Mouse (Mus musculus) kidney, postnatal 0 days (tissue): Measurements from ENCODE around the gene Umad1. TPM values are rescaled to one million over a fixed set of nuclear protein-coding genes. Genes with fewer than 3 reads are reported as not detected.

Experiments
- ATAC-seq: fragments of 200-750 bp; cut with Nextera tagmentation; replicated peaks from 2 replicates; pipeline ENCODE4 v1.8.0; 2017; ENCODE audit warnings: low read depth, moderate number of reproducible peaks, moderate TSS enrichment, moderate library complexity; ENCODE audit not compliant: low FRiP score
- DNase-seq: peaks from one replicate; pipeline ENCODE4 v3.0.0-alpha.2; 2016; ENCODE audit warnings: low spot score
- H3K27ac ChIP-seq: fragments of 300-500 bp; sonication (generic); 2 replicates; pipeline ENCODE4 v1.5.1; 2014; ENCODE audit warnings: mild to moderate bottlenecking
- H3K27me3 ChIP-seq: fragments of 300-500 bp; sonication (generic); 2 replicates; pipeline ENCODE4 v1.6.1; 2014; ENCODE audit warnings: low read length, mixed read lengths; ENCODE audit not compliant: insufficient read depth
- H3K36me3 ChIP-seq: fragments of 300-500 bp; sonication (generic); 2 replicates; pipeline ENCODE4 v1.6.1; 2014; ENCODE audit warnings: low read length, mixed read lengths; ENCODE audit not compliant: insufficient read depth
- H3K4me1 ChIP-seq: fragments of 300-500 bp; sonication (generic); replicated peaks from 2 replicates; pipeline ENCODE4 v1.6.1; 2014; ENCODE audit warnings: antibody characterized with exemption, low read length, mixed read lengths; ENCODE audit not compliant: insufficient read depth
- H3K4me2 ChIP-seq: fragments of 300-500 bp; sonication (generic); 2 replicates; pipeline ENCODE4 v1.6.1; 2014; ENCODE audit warnings: mild to moderate bottlenecking, low read length, moderate library complexity, mixed read lengths
- H3K4me3 ChIP-seq: fragments of 300-500 bp; sonication (generic); replicated peaks from 2 replicates; pipeline ENCODE4 v1.5.1; 2014; ENCODE audit warnings: low read depth, low read length
- H3K9ac ChIP-seq: fragments of 300-500 bp; sonication (generic); 2 replicates; pipeline ENCODE4 v1.6.1; 2014; ENCODE audit warnings: low read depth, low read length
- H3K9me3 ChIP-seq: fragments of 300-500 bp; sonication (generic); replicated peaks from 2 replicates; pipeline ENCODE4 v1.6.1; 2016; ENCODE audit warnings: low read length, inconsistent platforms, mixed read lengths
- CTCF ChIP-seq: IDR thresholded peaks from 2 replicates; pipeline ENCODE4 v1.5.1; 2016; ENCODE audit warnings: antibody characterized with exemption, low read depth, mild to moderate bottlenecking, moderate library complexity
- WGBS: fragments of 180-500 bp; shearing (Covaris S2); extraction: QIAGEN DNeasy Blood & Tissue Kit; methylation state at CpG from one replicate; pipeline ENCODE4 v1.1.7; 2014; 5-methylcytosine and 5-hydroxymethylcytosine counted together
- polyA plus RNA-seq: library from polyadenylated mRNA; unstranded; fragments of >200 nt; fragmentation: Nextera tagmentation; extraction: Ambion mirVana; gene quantifications from 2 replicates; pipeline ENCODE4 v1.2.1, GENCODE M21; 2015

The Umad1 gene
- polyA plus RNA-seq, 1 experiment from 2014 or later: 28.4 TPM

GRCm38 (mm10) chr6:8484437-8485275 lies 225.6 kb downstream of the Umad1 start:
- Histone ChIP-seq H3K36me3 (no peaks in the 10 kb centered on the region), H3K4me1 (no peaks in the 10 kb centered on the region), H3K4me3 (no peak overlapping the region), H3K27ac (no peak overlapping the region), H3K9ac (no peak overlapping the region), H3K9me3 (no peaks in the 10 kb centered on the region), H3K4me2 (no peak overlapping the region), H3K27me3 (no peaks in the 10 kb centered on the region)
- DNase-seq: no peak
- TF ChIP-seq CTCF: no peak
- no peak for ATAC-seq
- WGBS: 82% methylated on average over 17 of the region's 17 CpGs

DNA sequence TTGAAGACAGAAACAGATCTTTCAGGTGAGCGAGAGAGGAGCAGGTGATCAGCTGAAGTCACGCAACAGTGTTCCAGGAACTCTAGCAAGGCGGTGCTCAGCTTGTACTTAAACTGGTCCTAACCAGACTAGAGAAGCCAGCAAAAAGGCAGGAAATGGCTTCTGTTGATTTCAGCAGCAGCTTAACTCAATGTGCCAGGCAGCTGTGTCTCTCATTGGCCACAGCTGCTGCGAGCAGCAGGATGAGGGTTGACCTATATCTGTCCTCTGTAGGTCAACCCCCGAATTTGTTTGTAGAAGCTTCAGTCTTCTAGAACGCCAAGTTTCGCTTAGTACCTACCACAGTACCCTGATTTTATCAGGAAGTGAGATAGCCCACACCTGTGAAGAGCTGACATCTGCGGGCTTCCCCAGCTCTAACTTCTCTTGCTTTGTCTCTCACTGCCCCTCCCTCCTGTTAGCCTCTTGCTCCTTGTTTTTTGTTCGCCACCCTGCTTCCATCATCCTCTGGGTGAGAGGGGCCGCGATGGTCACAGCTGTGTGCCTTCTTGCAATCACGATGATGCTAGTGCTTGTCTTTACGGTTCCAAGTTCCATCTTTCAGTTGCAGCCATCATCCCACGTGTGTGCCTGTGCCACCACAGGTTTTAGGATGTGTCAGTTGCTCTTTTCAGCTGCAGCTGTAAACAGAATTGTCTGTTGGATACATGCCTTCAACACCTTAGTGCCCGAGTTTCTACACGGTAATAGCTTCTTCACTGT lies 226.5 kb downstream of the Umad1 start:
- DNase-seq: peak; percentile 34
- H3K4me2 ChIP-seq: no peak overlapping the region
- H3K4me1 ChIP-seq: no peaks in the 10 kb centered on the region
- no peak for TF ChIP-seq CTCF
- peak overlapping the region; percentile 5; the same call in 1 of the 2 replicates for H3K27ac ChIP-seq
- H3K4me3 ChIP-seq: no peak overlapping the region
- 77% methylated on average over 16 of the region's 16 CpGs for WGBS
- H3K9ac ChIP-seq: no peak overlapping the region
- no peaks in the 10 kb centered on the region for H3K36me3 ChIP-seq
- ATAC-seq: peak; percentile 17; the same call in 1 of the 2 replicates
- no peaks in the 10 kb centered on the region for H3K9me3 ChIP-seq
- H3K27me3 ChIP-seq: no peaks in the 10 kb centered on the region

DNA sequence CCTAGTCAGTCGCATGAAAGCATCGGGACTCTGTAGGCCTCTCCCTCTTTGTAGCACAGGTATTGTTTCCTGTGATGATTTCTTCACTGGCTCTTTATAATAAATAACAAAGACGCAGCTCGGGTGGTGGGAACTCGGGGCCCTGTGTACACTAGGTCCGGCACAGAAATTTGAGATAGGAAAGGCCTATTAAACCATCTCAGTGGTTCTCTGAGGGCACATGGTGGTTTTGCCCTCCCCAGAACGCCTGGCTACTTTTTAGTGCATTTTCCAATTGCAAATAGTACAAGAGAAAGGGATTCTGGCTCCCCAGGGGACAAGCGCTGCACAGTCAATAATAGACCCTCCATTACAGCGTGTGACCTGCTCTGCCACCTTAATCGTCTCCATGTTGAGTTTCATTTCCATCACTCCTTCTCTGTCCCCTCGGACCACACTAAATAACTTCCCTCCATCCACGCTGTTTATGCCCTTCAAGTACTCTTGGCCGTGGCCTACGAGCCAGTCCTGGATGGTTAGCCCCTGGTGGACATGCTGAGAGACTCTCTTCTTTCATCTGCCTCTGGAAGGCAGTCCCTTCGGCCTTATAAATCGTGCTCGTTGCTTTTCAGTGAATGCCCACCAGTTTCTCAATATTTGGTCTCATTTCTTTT lies 227.4 kb downstream of the Umad1 start:
- ATAC-seq (no peak), DNase-seq (no peak)
- no peaks in the 10 kb centered on the region for H3K36me3 ChIP-seq
- no peak overlapping the region for H3K27ac ChIP-seq
- WGBS: 84% methylated on average over 17 of the region's 17 CpGs
- H3K9me3 ChIP-seq: no peaks in the 10 kb centered on the region
- TF ChIP-seq CTCF: no peak
- no peak overlapping the region for H3K9ac ChIP-seq
- no peaks in the 10 kb centered on the region for H3K27me3 ChIP-seq
- H3K4me1 ChIP-seq: no peaks in the 10 kb centered on the region
- H3K4me2 ChIP-seq: no peak overlapping the region
- no peak overlapping the region for H3K4me3 ChIP-seq

GRCm38 (mm10) chr6:8487044-8487853 lies 228.2 kb downstream of the Umad1 start:
- no peak overlapping the region for H3K4me3 ChIP-seq
- no peaks in the 10 kb centered on the region for H3K27me3 ChIP-seq
- H3K36me3 ChIP-seq: no peaks in the 10 kb centered on the region
- no peak overlapping the region for H3K9ac ChIP-seq
- H3K9me3 ChIP-seq: no peaks in the 10 kb centered on the region
- ATAC-seq (no peak), DNase-seq (no peak)
- H3K4me2 ChIP-seq: no peak overlapping the region
- H3K4me1 ChIP-seq: no peaks in the 10 kb centered on the region
- no peak for TF ChIP-seq CTCF
- 63% methylated on average over 20 of the region's 20 CpGs for WGBS
- H3K27ac ChIP-seq: no peak overlapping the region

GRCm38 (mm10) chr6:8488249-8488648 lies 229.2 kb downstream of the Umad1 start:
- Histone ChIP-seq H3K9ac (no peak overlapping the region), H3K4me1 (no peaks in the 10 kb centered on the region), H3K4me3 (no peak overlapping the region), H3K27me3 (no peaks in the 10 kb centered on the region), H3K9me3 (no peaks in the 10 kb centered on the region), H3K4me2 (no peak overlapping the region), H3K27ac (no peak overlapping the region), H3K36me3 (no peaks in the 10 kb centered on the region)
- DNase-seq (no peak), ATAC-seq (no peak)
- TF ChIP-seq CTCF: no peak
- WGBS: 73% methylated on average over 5 of the region's 5 CpGs

DNA sequence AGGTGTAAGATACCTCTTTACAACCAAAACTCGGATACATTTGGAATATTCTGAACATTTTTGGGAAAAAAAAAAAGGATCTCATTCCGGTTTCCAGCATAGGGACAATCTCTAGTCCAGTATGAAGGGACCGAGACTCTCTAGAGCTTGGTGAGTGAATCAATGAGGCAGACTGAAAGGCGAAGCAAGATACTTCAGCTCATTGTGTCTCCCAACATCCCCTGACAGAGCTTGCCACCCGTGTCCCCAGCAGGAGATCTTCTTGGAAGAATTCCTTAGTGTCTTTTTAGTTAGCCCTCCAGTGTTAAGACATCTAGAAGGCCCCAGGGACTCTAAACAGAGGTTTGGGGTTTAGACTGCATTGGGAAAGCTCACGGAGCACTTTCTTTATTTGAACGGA lies 230.2 kb downstream of the Umad1 start:
- Histone ChIP-seq H3K9ac (no peak overlapping the region), H3K27ac (no peak overlapping the region), H3K4me3 (no peak overlapping the region), H3K27me3 (no peaks in the 10 kb centered on the region), H3K4me1 (no peaks in the 10 kb centered on the region), H3K9me3 (no peaks in the 10 kb centered on the region), H3K36me3 (no peaks in the 10 kb centered on the region), H3K4me2 (no peak overlapping the region)
- DNase-seq: no peak
- ATAC-seq: no peak
- WGBS: 82% methylated on average over 7 of the region's 7 CpGs
- TF ChIP-seq CTCF: no peak
